Mouse (Mus musculus): ENCODE results near the gene Prr5l.

- TF ChIP-seq CTCF (IDR thresholded peaks at IDR 0.05; ENCODE audit: low read depth, low read length) = no peak
- no peak for TF ChIP-seq POLR2A (IDR thresholded peaks at IDR 0.05; ENCODE audit: borderline replicate concordance, low read depth, low read length)
Observed at GRCm38 (mm10) chr2:101693043-101693442, 189.8 kb downstream of the Prr5l start.

Data from bone marrow macrophage, adult 2 months (primary cell).